Comparison of ENCODE assay signal across 7 mouse cellular contexts in genomic region chr9:95511472-95512330, GRCm38 (mm10). TPM values are rescaled to one million over a fixed set of nuclear protein-coding genes. Genes with fewer than 3 reads are reported as not detected.
DNase-seq lines count a peak whose midpoint lies in the region; ATAC-seq and TF ChIP-seq lines count a peak whose summit lies in the region.

TSS of gene U2surp (minus strand) at chr9:95511996.

- no peaks in the 10 kb centered on the region for H3K9me3 ChIP-seq in embryonic facial prominence, embryonic 10.5 days
- H3K9me3 ChIP-seq in intestine, postnatal 0 days (ENCODE audit: control insufficient read depth), result no peaks in the 10 kb centered on the region
- H3K9me3 ChIP-seq in midbrain, embryonic 12.5 days, result no peaks in the 10 kb centered on the region

- TF ChIP-seq CTCF in intestine, postnatal 0 days (IDR thresholded peaks at IDR 0.05; ENCODE audit: low read depth), result peak; percentile 46
- TF ChIP-seq CTCF in small intestine, adult 2 months (IDR thresholded peaks at IDR 0.05; ENCODE audit: extremely low read depth, insufficient read length, insufficient replicate concordance, low read depth, low read length), result 0 out of 2 replicates have a peak, but pooled peaks have one; percentile 7

- TF ChIP-seq POLR2A in small intestine, adult 2 months (IDR thresholded peaks at IDR 0.05; ENCODE audit: low read depth, low read length), result peak; percentile 51

- DNase-seq in adrenal gland, postnatal 10 days, result peak; percentile 98
- DNase-seq in embryonic facial prominence, embryonic 10.5 days (ENCODE audit: low spot score), result peak; percentile 97
- peak; percentile 57 for DNase-seq in gonadal fat pad, adult 2 months (ENCODE audit: low read depth)
- DNase-seq in left cerebral cortex, postnatal 4 days, result peak; percentile 96

- WGBS in embryonic facial prominence, embryonic 10.5 days, result under 1% methylated on average over 74 of the region's 74 CpGs
- under 1% methylated on average over 70 of the region's 74 CpGs for WGBS in intestine, postnatal 0 days
- WGBS in midbrain, embryonic 12.5 days, result under 1% methylated on average over 74 of the region's 74 CpGs
- under 1% methylated on average over 74 of the region's 74 CpGs for WGBS in small intestine, adult 2 months

- H3K27ac ChIP-seq in embryonic facial prominence, embryonic 10.5 days (replicated peaks), result peak within 1 kb of the TSS; percentile 97
- peak within 1 kb of the TSS; percentile 91 for H3K27ac ChIP-seq in intestine, postnatal 0 days (ENCODE audit: low read depth, low read length)
- peak within 1 kb of the TSS; percentile 83 for H3K27ac ChIP-seq in midbrain, embryonic 12.5 days (replicated peaks)
- H3K27ac ChIP-seq in small intestine, adult 2 months (ENCODE audit: insufficient read depth, low read depth, low read length), result peak within 1 kb of the TSS; percentile 91

- no peaks in the 10 kb centered on the region for H3K27me3 ChIP-seq in embryonic facial prominence, embryonic 10.5 days (replicated peaks; ENCODE audit: low read depth, poor library complexity, severe bottlenecking)
- H3K27me3 ChIP-seq in intestine, postnatal 0 days (replicated peaks; ENCODE audit: control insufficient read depth, insufficient read depth, low read length), result no peaks in the 10 kb centered on the region
- H3K27me3 ChIP-seq in midbrain, embryonic 12.5 days, result no peaks in the 10 kb centered on the region
- H3K27me3 ChIP-seq in small intestine, adult 2 months (ENCODE audit: control insufficient read depth, insufficient read depth, low read length), result no peaks in the 10 kb centered on the region

- peak; percentile 96 for ATAC-seq in intestine, postnatal 0 days
- peak; percentile 97 for ATAC-seq in midbrain, embryonic 12.5 days (ENCODE audit: low FRiP score, low read depth)

- peaks cover 19% of the 10 kb centered on the region for H3K4me1 ChIP-seq in embryonic facial prominence, embryonic 10.5 days
- H3K4me1 ChIP-seq in intestine, postnatal 0 days (replicated peaks; ENCODE audit: control insufficient read depth, insufficient read depth, low read length), result peaks cover 7% of the 10 kb centered on the region; the same call in 1 of the 2 replicates
- peaks cover 16% of the 10 kb centered on the region for H3K4me1 ChIP-seq in midbrain, embryonic 12.5 days
- H3K4me1 ChIP-seq in small intestine, adult 2 months (ENCODE audit: control insufficient read depth, insufficient read depth, insufficient read length, low read length), result peaks cover 8% of the 10 kb centered on the region; the same call in 1 of the 2 replicates

- H3K9ac ChIP-seq in intestine, postnatal 0 days (ENCODE audit: low read depth, low read length), result peak within 1 kb of the TSS; percentile 90
- H3K9ac ChIP-seq in midbrain, embryonic 12.5 days (replicated peaks), result peak within 1 kb of the TSS; percentile 92

- H3K4me2 ChIP-seq in intestine, postnatal 0 days (replicated peaks; ENCODE audit: low read depth), result peak within 1 kb of the TSS; percentile 74
- peak within 1 kb of the TSS; percentile 95 for H3K4me2 ChIP-seq in midbrain, embryonic 12.5 days (replicated peaks)

- peaks cover 10% of the 10 kb centered on the region for H3K36me3 ChIP-seq in embryonic facial prominence, embryonic 10.5 days (replicated peaks)
- no peaks in the 10 kb centered on the region for H3K36me3 ChIP-seq in intestine, postnatal 0 days (ENCODE audit: control insufficient read depth, insufficient read depth)
- no peaks in the 10 kb centered on the region for H3K36me3 ChIP-seq in midbrain, embryonic 12.5 days
- no peaks in the 10 kb centered on the region for H3K36me3 ChIP-seq in small intestine, adult 2 months (ENCODE audit: control insufficient read depth, insufficient read depth, low read length)

- intact Hi-C loops in left cerebral cortex, postnatal 4 days (cut with DNase I), result no loop called here

- peak within 1 kb of the TSS; percentile 99 for H3K4me3 ChIP-seq in embryonic facial prominence, embryonic 10.5 days
- H3K4me3 ChIP-seq in intestine, postnatal 0 days (ENCODE audit: low read depth, low read length), result peak within 1 kb of the TSS; percentile 99
- peak within 1 kb of the TSS; percentile 98 for H3K4me3 ChIP-seq in midbrain, embryonic 12.5 days
- peak within 1 kb of the TSS; percentile 96 for H3K4me3 ChIP-seq in small intestine, adult 2 months (ENCODE audit: low read depth, low read length)

RNA-seq across cellular contexts. Expression of gene U2surp, which starts in this region (rescaled TPM):
- 10 to 100 TPM; 56.7 to 69.2 TPM for total RNA-seq in adrenal gland, postnatal 10 days (2021)
- 123 and 134 TPM in 2 replicates for polyA plus RNA-seq in embryonic facial prominence, embryonic 10.5 days (2016; fragmentation: Nextera tagmentation; extraction: Ambion mirVana)
- polyA plus RNA-seq in gonadal fat pad, adult 2 months (2012; rRNA removed), result 3.5 and 4.4 TPM in 2 replicates
- 97.5 and 112 TPM in 2 replicates for polyA plus RNA-seq in intestine, postnatal 0 days (2015; fragmentation: Nextera tagmentation; extraction: Ambion mirVana)
- 10 to 100 TPM; 80.4 to 87.4 TPM for total RNA-seq in left cerebral cortex, postnatal 4 days (2021)
- polyA plus RNA-seq in midbrain, embryonic 12.5 days (2016; fragmentation: Nextera tagmentation; extraction: Ambion mirVana), result 166 and 170 TPM in 2 replicates
- polyA plus RNA-seq in small intestine, adult 2 months (2012; rRNA removed), result 0.42 and 0.67 TPM in 2 replicates

Comparison
In these comparisons a context has a peak if more than half of its experiments do, and no peak if none do; other contexts are left out.
1. Peak in every context shown above with its lines: DNase-seq, ATAC-seq, H3K4me3 ChIP-seq and H3K27ac ChIP-seq.
2. RNA of gene U2surp (polyA plus RNA-seq): 166 to 170 TPM in midbrain, embryonic 12.5 days, 123 to 134 TPM in embryonic facial prominence, embryonic 10.5 days and 97.5 to 112 TPM in intestine, postnatal 0 days; 3.5 to 4.4 TPM in gonadal fat pad, adult 2 months and 0.42 to 0.67 TPM in small intestine, adult 2 months; every median in the first group is over 10 times any median in the second.